In genomic region chr17:35721676-35722075, GRCm38 (mm10) we compare ENCODE assay signal across 15 mouse cellular contexts. TPM values are rescaled to one million over a fixed set of nuclear protein-coding genes. Genes with fewer than 3 reads are reported as not detected.
DNase-seq lines count a peak whose midpoint lies in the region; ATAC-seq and TF ChIP-seq lines count a peak whose summit lies in the region.
"Had no signal": no experiment of that assay in that cellular context is flagged by ENCODE, and none has a peak within 500 bp of the region (broad histone marks: within the 10 kb centered on the region; RNA-seq: fewer than 3 reads in every experiment).

No protein-coding gene starts in this region.

- H3K27me3 ChIP-seq in hindbrain, embryonic 10.5 days (ENCODE audit: insufficient read depth, poor library complexity, severe bottlenecking): peaks cover 25% of the 10 kb centered on the region
- H3K27me3 ChIP-seq in hindbrain, embryonic 16.5 days (replicated peaks; ENCODE audit: control insufficient read depth, insufficient read depth, low read length): no peaks in the 10 kb centered on the region
- H3K27me3 ChIP-seq in kidney, adult 2 months (replicated peaks; ENCODE audit: control insufficient read depth, insufficient read depth, low read length): no peaks in the 10 kb centered on the region
- no peaks in the 10 kb centered on the region for H3K27me3 ChIP-seq in small intestine, adult 2 months (ENCODE audit: control insufficient read depth, insufficient read depth, low read length)

- H3K4me3 ChIP-seq in hindbrain, embryonic 10.5 days: no peak overlapping the region
- H3K4me3 ChIP-seq in hindbrain, embryonic 16.5 days (ENCODE audit: low read length): no peak overlapping the region
- no peak overlapping the region for H3K4me3 ChIP-seq in brown adipose tissue, adult 24 weeks (ENCODE audit: insufficient read depth, low read depth, low read length)
- H3K4me3 ChIP-seq in kidney, adult 2 months (ENCODE audit: insufficient read depth, low read depth, low read length): no peak overlapping the region
- H3K4me3 ChIP-seq in small intestine, adult 2 months (ENCODE audit: low read depth, low read length): no peak overlapping the region
- H3K4me3 ChIP-seq: embryonic facial prominence, embryonic 13.5 days; left cerebral cortex, adult 2 months; midbrain, embryonic 15.5 days; neural tube, embryonic 13.5 days had no signal

- no peaks in the 10 kb centered on the region for H3K36me3 ChIP-seq in hindbrain, embryonic 10.5 days
- no peaks in the 10 kb centered on the region for H3K36me3 ChIP-seq in hindbrain, embryonic 16.5 days (ENCODE audit: control insufficient read depth, insufficient read depth, low read length)
- H3K36me3 ChIP-seq in kidney, adult 2 months (ENCODE audit: control insufficient read depth, insufficient read depth, low read length): no peaks in the 10 kb centered on the region
- H3K36me3 ChIP-seq in small intestine, adult 2 months (ENCODE audit: control insufficient read depth, insufficient read depth, low read length): no peaks in the 10 kb centered on the region
- H3K36me3 ChIP-seq: embryonic facial prominence, embryonic 13.5 days; midbrain, embryonic 15.5 days; neural tube, embryonic 13.5 days had no signal

- H3K9me3 ChIP-seq in hindbrain, embryonic 10.5 days: no peaks in the 10 kb centered on the region
- no peaks in the 10 kb centered on the region for H3K9me3 ChIP-seq in hindbrain, embryonic 16.5 days (ENCODE audit: control insufficient read depth, low read length)
- H3K9me3 ChIP-seq: embryonic facial prominence, embryonic 13.5 days; midbrain, embryonic 15.5 days; neural tube, embryonic 13.5 days had no signal

- peaks cover 26% of the 10 kb centered on the region for H3K4me1 ChIP-seq in hindbrain, embryonic 10.5 days (replicated peaks)
- H3K4me1 ChIP-seq in hindbrain, embryonic 16.5 days (ENCODE audit: control insufficient read depth, insufficient read depth, low read depth, low read length): peaks cover 7% of the 10 kb centered on the region; the same call in 1 of the 2 replicates
- H3K4me1 ChIP-seq in brown adipose tissue, adult 24 weeks (ENCODE audit: control insufficient read depth, insufficient read depth, insufficient read length, low read length): peaks cover 2% of the 10 kb centered on the region; the same call in 1 of the 2 replicates
- H3K4me1 ChIP-seq in kidney, adult 2 months (ENCODE audit: control insufficient read depth, insufficient read depth, low read length): peaks cover 28% of the 10 kb centered on the region
- H3K4me1 ChIP-seq in small intestine, adult 2 months (ENCODE audit: control insufficient read depth, insufficient read depth, insufficient read length, low read length): peaks cover 13% of the 10 kb centered on the region

- 65% methylated on average over 8 of the region's 8 CpGs for WGBS in hindbrain, embryonic 10.5 days
- 65% methylated on average over 8 of the region's 8 CpGs for WGBS in hindbrain, embryonic 16.5 days
- 30% methylated on average over 8 of the region's 8 CpGs for WGBS in kidney, adult 2 months
- WGBS in small intestine, adult 2 months: 43% methylated on average over 8 of the region's 8 CpGs

- H3K27ac ChIP-seq in hindbrain, embryonic 10.5 days: peak overlapping the region; percentile 59; the same call in 1 of the 2 replicates
- no peak overlapping the region for H3K27ac ChIP-seq in hindbrain, embryonic 16.5 days (ENCODE audit: low read depth, low read length)
- peak overlapping the region; percentile 35; the same call in 1 of the 2 replicates for H3K27ac ChIP-seq in brown adipose tissue, adult 24 weeks (replicated peaks; ENCODE audit: low read depth, low read length)
- peak overlapping the region; percentile 95 for H3K27ac ChIP-seq in kidney, adult 2 months (ENCODE audit: insufficient read depth, low read depth, low read length)
- peak overlapping the region; percentile 18; the same call in 1 of the 2 replicates for H3K27ac ChIP-seq in small intestine, adult 2 months (ENCODE audit: insufficient read depth, low read depth, low read length)
- H3K27ac ChIP-seq: embryonic facial prominence, embryonic 13.5 days; left cerebral cortex, adult 2 months; midbrain, embryonic 15.5 days; neural tube, embryonic 13.5 days had no signal

- H3K9ac ChIP-seq in hindbrain, embryonic 16.5 days (ENCODE audit: low read depth, low read length): no peak overlapping the region
- H3K9ac ChIP-seq: embryonic facial prominence, embryonic 13.5 days; forebrain, postnatal 0 days; midbrain, embryonic 15.5 days; neural tube, embryonic 13.5 days had no signal

- no peak for TF ChIP-seq CTCF in kidney, adult 2 months (conservative IDR thresholded peaks at IDR 0.05; ENCODE audit: insufficient read depth, insufficient read length, low read depth, low read length)
- TF ChIP-seq CTCF in small intestine, adult 2 months (IDR thresholded peaks at IDR 0.05; ENCODE audit: extremely low read depth, insufficient read length, insufficient replicate concordance, low read depth, low read length): no peak

- no peak for DNase-seq in hindbrain, embryonic 10.5 days (ENCODE audit: low spot score)
- DNase-seq in kidney, adult 2 months: peak; percentile 91
- DNase-seq in MN1 (ENCODE audit: low spot score): no peak
- DNase-seq: cerebellum, postnatal 10 days; forebrain, postnatal 0 days; retina, postnatal 1 day had no signal

- ATAC-seq in hindbrain, embryonic 16.5 days: no peak
- ATAC-seq in frontal cortex, adult (ENCODE audit: low TSS enrichment): no peak
- ATAC-seq: forebrain, postnatal 0 days; midbrain, embryonic 15.5 days had no signal

- no peak overlapping the region for H3K4me2 ChIP-seq in hindbrain, embryonic 16.5 days (ENCODE audit: low read length)
- H3K4me2 ChIP-seq: embryonic facial prominence, embryonic 13.5 days; liver, embryonic 11.5 days; midbrain, embryonic 15.5 days; neural tube, embryonic 13.5 days had no signal

- no peak for TF ChIP-seq POLR2A in kidney, adult 2 months (IDR thresholded peaks at IDR 0.05; ENCODE audit: low read depth, low read length)
- TF ChIP-seq POLR2A in small intestine, adult 2 months (IDR thresholded peaks at IDR 0.05; ENCODE audit: low read depth, low read length): no peak

RNA-seq across cellular contexts. Expression of gene Ddr1, which starts 17.3 kb away (rescaled TPM):
- 134 and 184 TPM in 2 replicates for polyA plus RNA-seq in hindbrain, embryonic 10.5 days (2016; fragmentation: Nextera tagmentation; extraction: Ambion mirVana)
- 87.1 and 106 TPM in 2 replicates for polyA plus RNA-seq in hindbrain, embryonic 16.5 days (2015; fragmentation: Nextera tagmentation; extraction: Ambion mirVana)
- polyA plus RNA-seq in brown adipose tissue, adult 24 weeks (2012; ENCODE audit: insufficient read depth, insufficient read length, missing spikeins): 4.2 and 4.5 TPM in 2 replicates
- 91.2 and 109 TPM in 2 replicates for polyA plus RNA-seq in kidney, adult 2 months (2012; rRNA removed)
- polyA plus RNA-seq in small intestine, adult 2 months (2012; rRNA removed): 51.9 and 76.9 TPM in 2 replicates

RNA-seq across cellular contexts. Expression of gene Gtf2h4, which starts 48.1 kb away (rescaled TPM):
- 45.7 and 56.5 TPM in 2 replicates for polyA plus RNA-seq in hindbrain, embryonic 10.5 days (2016; fragmentation: Nextera tagmentation; extraction: Ambion mirVana)
- 27.8 and 28.1 TPM in 2 replicates for polyA plus RNA-seq in hindbrain, embryonic 16.5 days (2015; fragmentation: Nextera tagmentation; extraction: Ambion mirVana)
- polyA plus RNA-seq in brown adipose tissue, adult 24 weeks (2012; ENCODE audit: insufficient read depth, insufficient read length, missing spikeins): 16.3 and 19.0 TPM in 2 replicates
- 28.7 and 29.1 TPM in 2 replicates for polyA plus RNA-seq in kidney, adult 2 months (2012; rRNA removed)
- 11.0 and 17.2 TPM in 2 replicates for polyA plus RNA-seq in small intestine, adult 2 months (2012; rRNA removed)

RNA-seq across cellular contexts. Expression of gene Vars2, which starts 54.3 kb away (rescaled TPM):
- 16.7 and 17.4 TPM in 2 replicates for polyA plus RNA-seq in hindbrain, embryonic 10.5 days (2016; fragmentation: Nextera tagmentation; extraction: Ambion mirVana)
- 16.7 and 17.9 TPM in 2 replicates for polyA plus RNA-seq in hindbrain, embryonic 16.5 days (2015; fragmentation: Nextera tagmentation; extraction: Ambion mirVana)
- 18.1 and 18.5 TPM in 2 replicates for polyA plus RNA-seq in brown adipose tissue, adult 24 weeks (2012; ENCODE audit: insufficient read depth, insufficient read length, missing spikeins)
- 21.5 and 31.3 TPM in 2 replicates for polyA plus RNA-seq in kidney, adult 2 months (2012; rRNA removed)
- 18.2 and 26.5 TPM in 2 replicates for polyA plus RNA-seq in small intestine, adult 2 months (2012; rRNA removed)
